Mouse (Mus musculus) neural tube, embryonic 11.5 days (tissue): ENCODE data around the gene Chrne. TPM values are rescaled to one million over a fixed set of nuclear protein-coding genes. Genes with fewer than 3 reads are reported as not detected.

Experiments used
- ATAC-seq: fragments of 200-750 bp; cut with Nextera tagmentation; 2 replicates; pipeline ENCODE4 v1.8.0; 2017; ENCODE audit warnings: moderate number of reproducible peaks, mild to moderate bottlenecking, moderate TSS enrichment, moderate library complexity; ENCODE audit not compliant: insufficient read depth, low FRiP score, low TSS enrichment
- DNase-seq: peaks from one replicate; pipeline ENCODE4 v3.0.0-alpha.2; 2015; ENCODE audit warnings: low spot score
- H3K27ac ChIP-seq: fragments of 300-500 bp; sonication (generic); 2 replicates; pipeline ENCODE4 v1.5.1; 2014; ENCODE audit warnings: low read depth, mild to moderate bottlenecking, low read length
- H3K27me3 ChIP-seq: fragments of 300-500 bp; sonication (generic); 2 replicates; pipeline ENCODE4 v1.6.1; 2014; ENCODE audit warnings: mild to moderate bottlenecking, low read length, mixed read lengths; ENCODE audit not compliant: control insufficient read depth, insufficient read depth
- H3K36me3 ChIP-seq: fragments of 300-500 bp; sonication (generic); 2 replicates; pipeline ENCODE4 v1.6.1; 2014; ENCODE audit warnings: mild to moderate bottlenecking, low read length, moderate library complexity, mixed read lengths; ENCODE audit not compliant: control insufficient read depth, insufficient read depth
- H3K4me1 ChIP-seq: fragments of 300-500 bp; sonication (generic); 2 replicates; pipeline ENCODE4 v1.6.1; 2014; ENCODE audit warnings: low read length, mixed read lengths; ENCODE audit not compliant: control insufficient read depth, insufficient read depth
- H3K4me2 ChIP-seq: fragments of 300-500 bp; sonication (generic); 2 replicates; pipeline ENCODE4 v1.6.1; 2014; ENCODE audit warnings: low read depth, mild to moderate bottlenecking, moderate library complexity
- H3K4me3 ChIP-seq: fragments of 300-500 bp; sonication (generic); 2 replicates; pipeline ENCODE4 v1.5.1; 2014; ENCODE audit warnings: low read depth, low read length
- H3K9ac ChIP-seq: fragments of 300-500 bp; sonication (generic); 2 replicates; pipeline ENCODE4 v1.6.1; 2014; ENCODE audit warnings: mild to moderate bottlenecking, low read length
- H3K9me3 ChIP-seq: fragments of 300-500 bp; sonication (generic); 2 replicates; pipeline ENCODE4 v1.6.1; 2016; ENCODE audit warnings: low read length; ENCODE audit not compliant: control insufficient read depth
- WGBS: fragments of 180-500 bp; shearing (Covaris S2); extraction: QIAGEN DNeasy Blood & Tissue Kit; methylation state at CpG from one replicate; pipeline ENCODE4 v1.1.7; 2014; 5-methylcytosine and 5-hydroxymethylcytosine counted together
- polyA plus RNA-seq: library from polyadenylated mRNA; unstranded; fragments of >200 nt; fragmentation: Nextera tagmentation; extraction: Ambion mirVana; gene quantifications from 2 replicates; pipeline ENCODE4 v1.2.1, GENCODE M21; 2014

Chrne gene
- polyA plus RNA-seq, 1 experiment from 2014 or later: not detected

DNA sequence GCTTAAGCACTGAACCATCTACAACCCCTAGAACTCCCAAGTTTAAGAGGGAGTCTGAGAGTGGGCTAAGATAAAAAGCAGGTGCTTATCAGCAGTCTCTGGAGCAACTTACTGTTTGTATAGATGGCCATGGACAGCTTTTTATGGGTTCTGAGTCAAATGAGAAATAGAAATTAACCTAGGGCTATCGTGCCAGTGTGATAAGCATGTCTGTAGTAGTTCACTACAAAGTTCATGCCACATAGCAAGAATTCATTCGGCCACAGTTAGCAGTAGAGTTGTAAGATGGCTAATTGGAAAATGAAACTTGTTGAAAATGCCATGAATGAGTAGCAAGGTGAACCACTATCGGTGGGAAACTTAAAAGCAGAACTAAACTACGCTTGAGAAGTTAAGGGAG, 29.5 kb upstream of the Chrne start:
- peaks cover 28% of the 10 kb centered on the region for H3K4me1 ChIP-seq
- H3K9me3 ChIP-seq: no peaks in the 10 kb centered on the region
- WGBS: 91% methylated on average over 4 of the region's 4 CpGs
- H3K36me3 ChIP-seq: peaks cover 22% of the 10 kb centered on the region
- H3K27me3 ChIP-seq: no peaks in the 10 kb centered on the region
- peak overlapping the region; percentile 78; the same call in 1 of the 2 replicates for H3K4me3 ChIP-seq
- peak overlapping the region; percentile 79 for H3K9ac ChIP-seq
- DNase-seq (no peak), ATAC-seq (no peak)
- peak overlapping the region; percentile 96 for H3K4me2 ChIP-seq
- H3K27ac ChIP-seq: no peak overlapping the region

DNA sequence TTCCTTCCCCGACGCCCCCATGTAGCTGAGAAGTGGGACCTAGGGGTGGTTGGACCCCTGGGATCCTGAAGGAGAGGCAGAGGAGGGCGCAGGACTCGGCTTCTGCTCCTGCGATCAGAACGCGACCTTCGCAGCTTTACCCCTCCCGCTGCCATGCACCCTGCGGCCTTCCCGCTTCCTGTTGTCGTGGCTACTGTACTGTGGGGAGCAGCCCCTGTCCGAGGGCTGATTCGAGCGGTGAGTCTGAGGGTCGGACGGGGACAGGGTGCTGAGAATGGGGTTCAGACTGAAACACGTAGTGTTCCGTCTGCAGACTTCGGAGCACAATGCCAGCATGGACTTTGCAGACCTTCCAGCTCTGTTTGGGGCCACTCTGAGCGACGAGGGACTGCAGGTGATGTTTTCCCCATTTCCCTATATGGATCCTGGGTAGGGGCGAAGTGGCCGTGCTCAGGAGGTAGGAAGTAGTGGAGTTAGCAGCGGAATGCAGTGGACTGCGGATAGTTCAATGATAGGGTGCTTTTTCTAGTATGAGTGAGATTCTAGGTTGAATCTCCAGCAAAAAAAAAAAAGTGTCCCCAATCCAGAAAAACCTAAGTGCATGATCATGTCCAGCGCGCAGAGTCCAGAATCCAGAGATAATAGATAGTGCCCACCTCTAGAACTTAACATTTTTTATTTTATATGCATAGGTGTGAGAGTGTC, 28.9 kb upstream of the Chrne start:
- 5% methylated on average over 28 of the region's 28 CpGs for WGBS
- H3K27me3 ChIP-seq: no peaks in the 10 kb centered on the region
- peak; percentile 28 for DNase-seq
- 0 out of 2 replicates have a peak, but pooled peaks have one; percentile 38 for ATAC-seq
- H3K27ac ChIP-seq: peak overlapping the region; percentile 85
- no peaks in the 10 kb centered on the region for H3K9me3 ChIP-seq
- peak overlapping the region; percentile 79 for H3K9ac ChIP-seq
- H3K4me3 ChIP-seq: peak overlapping the region; percentile 78
- peaks cover 26% of the 10 kb centered on the region for H3K4me1 ChIP-seq
- peaks cover 22% of the 10 kb centered on the region for H3K36me3 ChIP-seq
- H3K4me2 ChIP-seq: peak overlapping the region; percentile 96

DNA sequence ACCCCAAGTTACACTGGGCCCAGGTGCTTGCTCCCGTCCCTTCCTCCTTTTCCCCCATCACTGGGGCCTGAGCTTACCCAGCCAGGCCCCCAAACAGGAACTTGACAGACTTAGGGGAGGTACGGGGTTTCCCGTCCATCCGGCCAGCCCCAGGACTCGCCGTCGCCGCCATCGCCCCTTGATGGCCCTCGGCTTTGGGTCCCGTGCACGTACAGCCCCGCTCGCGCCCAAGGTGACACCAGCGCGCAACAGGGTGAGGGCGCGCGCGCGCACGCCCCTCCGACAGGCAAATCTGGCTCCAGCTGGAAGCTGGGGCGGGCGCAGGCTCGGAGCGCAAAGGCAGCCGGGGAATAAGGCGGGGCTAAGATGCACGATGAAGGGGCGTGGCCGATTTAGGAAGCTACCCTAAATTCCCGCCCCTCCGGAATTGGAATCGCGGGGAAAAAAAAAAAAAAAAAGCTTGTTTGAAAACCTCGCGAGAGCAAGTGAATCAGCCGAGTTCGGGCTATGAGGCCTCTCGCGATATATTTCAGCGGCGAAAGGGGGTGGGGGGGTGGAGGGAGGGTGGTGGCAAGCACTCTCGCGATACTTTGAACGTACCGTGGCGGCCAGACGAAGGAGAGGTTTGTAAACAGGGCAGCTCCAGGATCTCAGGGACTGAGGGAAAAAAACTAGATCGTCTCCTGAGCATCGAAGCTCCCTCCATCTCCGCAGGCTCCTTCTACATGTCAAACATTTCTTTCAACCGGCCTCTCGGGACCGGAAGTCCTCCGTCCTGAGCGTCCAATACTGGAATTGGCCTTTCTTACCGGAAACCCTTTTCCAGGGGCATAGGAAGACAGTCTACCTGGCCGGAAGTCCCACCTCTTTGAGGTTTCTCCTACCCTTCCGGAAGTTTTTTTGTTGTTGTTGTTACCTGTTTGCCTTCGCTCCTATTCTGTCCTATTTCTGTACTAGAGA, 28.0 kb upstream of the Chrne start, which contains the start of the genes Rnf167 and Slc25a11:
Gene Rnf167, plus strand, starts transcription at position 545 of the 960 bp plus-strand sequence.
Gene Slc25a11, minus strand, starts transcription at position 789 of the 960 bp plus-strand sequence.
- no peaks in the 10 kb centered on the region for H3K9me3 ChIP-seq
- H3K4me3 ChIP-seq: peak within 1 kb of the TSS; percentile 78
- peaks cover 19% of the 10 kb centered on the region for H3K4me1 ChIP-seq
- peak within 1 kb of the TSS; percentile 85 for H3K27ac ChIP-seq
- peak within 1 kb of the TSS; percentile 96 for H3K4me2 ChIP-seq
- no peaks in the 10 kb centered on the region for H3K27me3 ChIP-seq
- WGBS: under 1% methylated on average over 63 of the region's 63 CpGs
- peaks cover 19% of the 10 kb centered on the region for H3K36me3 ChIP-seq
- DNase-seq (peak; percentile 98), ATAC-seq (peak; percentile 85)
- H3K9ac ChIP-seq: peak within 1 kb of the TSS; percentile 81

DNA sequence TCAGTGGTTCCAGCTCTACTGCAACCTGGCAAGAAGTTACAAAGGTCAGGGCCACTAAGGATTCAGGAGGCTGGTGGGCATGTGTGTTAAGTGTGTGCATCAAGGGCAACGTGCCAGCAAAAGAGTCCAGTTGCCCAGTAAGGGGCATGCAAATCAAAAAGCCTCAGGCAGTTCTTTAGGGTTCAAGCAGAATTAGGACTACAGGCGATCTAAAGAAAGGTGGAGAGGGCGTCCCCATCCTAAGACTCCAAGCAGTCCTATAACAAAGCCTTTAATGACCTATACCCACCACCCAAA, 27.2 kb upstream of the Chrne start:
- Histone ChIP-seq H3K36me3 (peaks cover 19% of the 10 kb centered on the region), H3K27me3 (no peaks in the 10 kb centered on the region), H3K27ac (peak overlapping the region; percentile 80; the same call in 1 of the 2 replicates), H3K4me3 (peak overlapping the region; percentile 78), H3K9ac (peak overlapping the region; percentile 81), H3K4me1 (peaks cover 19% of the 10 kb centered on the region), H3K4me2 (peak overlapping the region; percentile 79), H3K9me3 (no peaks in the 10 kb centered on the region)
- 27% methylated on average over 3 of the region's 3 CpGs for WGBS
- DNase-seq (no peak), ATAC-seq (no peak)

DNA sequence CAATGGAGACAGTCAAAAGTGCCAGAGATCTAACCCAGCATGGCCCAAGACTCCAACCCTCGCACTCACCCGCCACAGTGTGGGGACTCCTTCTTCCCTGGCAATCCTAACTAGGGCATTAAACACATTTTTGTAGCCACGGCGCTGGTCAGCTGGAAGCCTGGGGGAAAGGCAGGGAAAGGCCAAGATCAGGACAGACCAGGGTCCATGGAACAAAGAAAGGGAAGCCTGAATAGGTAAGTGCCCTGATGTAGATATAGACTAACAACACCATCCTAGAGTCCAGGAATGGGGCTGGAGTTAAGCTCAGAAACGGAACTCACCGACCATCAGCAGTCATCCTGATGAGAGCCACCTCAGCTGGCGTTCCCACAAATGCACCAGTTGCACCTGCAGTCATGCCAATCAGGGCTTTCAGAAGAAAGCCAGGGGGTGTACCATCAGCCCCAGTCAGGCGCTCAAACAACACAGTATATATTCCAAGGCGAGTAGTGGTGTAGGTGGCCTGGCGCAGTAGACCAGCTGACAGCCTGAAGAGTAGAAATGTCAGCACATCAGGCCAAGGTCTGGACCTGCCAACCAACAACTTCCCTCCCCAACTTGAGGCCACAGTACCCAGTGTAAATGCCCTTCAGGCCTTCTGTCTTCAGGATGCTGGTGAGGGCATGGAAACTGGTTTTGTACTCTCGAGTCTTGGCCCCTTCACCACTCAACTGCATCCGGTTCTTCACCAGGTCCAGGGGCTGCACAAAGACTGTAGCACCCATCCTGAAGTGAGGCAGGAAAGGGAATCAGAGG, 26.6 kb upstream of the Chrne start:
- Histone ChIP-seq H3K9me3 (no peaks in the 10 kb centered on the region), H3K4me3 (peak overlapping the region; percentile 78), H3K27ac (no peak overlapping the region), H3K27me3 (no peaks in the 10 kb centered on the region), H3K4me2 (peak overlapping the region; percentile 79), H3K4me1 (peaks cover 15% of the 10 kb centered on the region), H3K9ac (peak overlapping the region; percentile 81), H3K36me3 (peaks cover 15% of the 10 kb centered on the region)
- DNase-seq (no peak), ATAC-seq (no peak)
- WGBS: 90% methylated on average over 12 of the region's 12 CpGs

DNA sequence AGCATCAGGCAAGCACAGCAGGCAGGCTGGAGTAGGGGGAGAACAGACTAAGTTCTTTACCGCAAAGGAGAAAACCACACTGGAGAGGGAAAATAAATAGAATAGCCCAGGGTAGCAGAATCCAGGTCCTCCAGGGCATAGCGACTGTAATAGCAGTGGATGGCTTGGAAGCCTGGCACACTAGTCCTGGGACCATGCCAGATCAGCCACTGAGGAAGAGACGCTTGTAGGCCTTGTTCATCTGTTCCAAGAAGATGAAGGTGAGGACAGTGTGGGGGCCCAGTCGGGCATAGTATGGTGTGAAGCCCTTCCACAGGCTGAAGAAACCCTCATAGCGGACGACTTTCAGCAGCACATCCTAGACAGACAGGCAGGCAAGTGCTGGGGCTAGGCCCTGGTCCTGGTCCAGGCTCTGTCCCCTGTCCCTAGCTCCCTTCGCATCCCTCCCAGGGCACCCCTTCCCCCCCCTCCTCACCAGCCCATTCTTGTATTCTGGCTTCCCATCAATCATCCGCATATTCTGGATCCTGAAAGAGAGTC, 25.6 kb upstream of the Chrne start:
- Histone ChIP-seq H3K27ac (no peak overlapping the region), H3K4me3 (no peak overlapping the region), H3K27me3 (no peaks in the 10 kb centered on the region), H3K4me2 (no peak overlapping the region), H3K9ac (no peak overlapping the region), H3K36me3 (peaks cover 10% of the 10 kb centered on the region), H3K4me1 (peaks cover 13% of the 10 kb centered on the region), H3K9me3 (no peaks in the 10 kb centered on the region)
- DNase-seq (no peak), ATAC-seq (no peak)
- WGBS: 96% methylated on average over 8 of the region's 8 CpGs

DNA sequence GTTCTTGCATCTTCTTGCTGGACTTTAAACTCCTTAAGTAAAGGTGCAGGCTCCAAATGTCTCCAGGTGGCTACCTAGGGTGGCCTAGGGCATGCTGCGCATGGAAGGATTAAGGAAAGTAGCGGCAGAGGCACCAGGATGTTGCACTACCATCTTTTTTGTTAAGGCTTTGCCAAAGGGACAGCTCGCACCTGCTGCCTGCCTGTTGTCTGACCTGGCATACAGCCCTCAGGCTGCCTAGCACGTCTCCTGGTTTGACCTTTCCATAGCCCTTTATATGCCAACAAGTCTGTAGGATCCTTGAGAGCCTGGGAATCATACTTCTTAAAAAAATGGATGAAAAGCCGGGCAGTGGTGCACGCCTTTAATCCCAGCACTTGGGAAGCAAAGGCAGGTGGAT, 24.0 kb upstream of the Chrne start:
- no peak overlapping the region for H3K9ac ChIP-seq
- H3K27me3 ChIP-seq: no peaks in the 10 kb centered on the region
- H3K4me1 ChIP-seq: peaks cover 9% of the 10 kb centered on the region
- no peak overlapping the region for H3K27ac ChIP-seq
- peaks cover 9% of the 10 kb centered on the region; the same call in 1 of the 2 replicates for H3K36me3 ChIP-seq
- H3K4me2 ChIP-seq: no peak overlapping the region
- DNase-seq: no peak
- no peak for ATAC-seq
- H3K4me3 ChIP-seq: no peak overlapping the region
- no peaks in the 10 kb centered on the region for H3K9me3 ChIP-seq
- 94% methylated on average over 6 of the region's 6 CpGs for WGBS

DNA sequence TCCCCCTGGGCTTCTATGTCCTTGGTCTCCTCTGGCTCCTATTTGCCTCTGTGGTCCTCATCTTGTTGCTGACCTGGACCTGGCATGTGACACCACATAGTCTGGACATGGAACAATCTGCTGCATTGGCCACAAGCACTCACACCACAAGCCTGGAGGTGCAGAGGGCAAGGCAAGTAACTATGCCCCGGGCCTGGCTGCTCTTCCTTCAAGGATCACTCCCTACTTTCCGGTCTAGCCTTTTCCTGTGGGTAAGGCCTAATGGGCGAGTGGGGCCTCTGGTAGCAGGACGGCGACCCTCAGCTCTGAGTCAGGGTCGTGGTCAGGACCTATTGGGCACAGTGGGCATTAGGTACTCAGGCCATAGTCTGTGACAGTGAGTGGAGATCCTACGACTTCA, 22.2 kb upstream of the Chrne start:
- DNase-seq (no peak), ATAC-seq (no peak)
- Histone ChIP-seq H3K27ac (no peak overlapping the region), H3K27me3 (no peaks in the 10 kb centered on the region), H3K4me1 (peaks cover 4% of the 10 kb centered on the region), H3K36me3 (peaks cover 9% of the 10 kb centered on the region; the same call in 1 of the 2 replicates), H3K9me3 (no peaks in the 10 kb centered on the region), H3K9ac (no peak overlapping the region), H3K4me3 (no peak overlapping the region), H3K4me2 (no peak overlapping the region)
- WGBS: 90% methylated on average over 7 of the region's 7 CpGs
